Mouse (Mus musculus) kidney, adult 18-20 months (tissue): ENCODE results near the gene Cdkn2aipnl.

Experiments used
- DNase-seq: peaks from one replicate; pipeline ENCODE4 v3.0.0; 2021

Cdkn2aipnl gene

GRCm38 (mm10) chr11:52011541-52011940 lies 44.1 kb downstream of the Cdkn2aipnl start:
- DNase-seq = no peak

- no peak for DNase-seq
Measured at GRCm38 (mm10) chr11:52018217-52018616, 50.8 kb downstream of the Cdkn2aipnl start.
